Mouse (Mus musculus): ENCODE measurements around the gene Sdhd. TPM values are rescaled to one million over a fixed set of nuclear protein-coding genes. Genes with fewer than 3 reads are reported as not detected.

The Sdhd gene
- polyA plus RNA-seq, 1 experiment, result 75.8 TPM

GRCm38 (mm10) chr9:50548936-50549335 is 54.7 kb downstream of the Sdhd start:
- Histone ChIP-seq H3K27ac (ENCODE audit: control insufficient read depth, insufficient read depth, low read depth, low read length) (no peak overlapping the region), H3K4me3 (ENCODE audit: control insufficient read depth, low read depth, low read length) (no peak overlapping the region), H3K27me3 (ENCODE audit: control insufficient read depth, insufficient read depth, low read length) (no peaks in the 10 kb centered on the region), H3K4me1 (ENCODE audit: control insufficient read depth, insufficient read depth, low read length) (no peaks in the 10 kb centered on the region), H3K36me3 (ENCODE audit: control insufficient read depth, insufficient read depth, low read length) (no peaks in the 10 kb centered on the region)
- TF ChIP-seq CTCF (IDR thresholded peaks at IDR 0.05; ENCODE audit: control insufficient read depth, insufficient read depth, insufficient replicate concordance, low read depth, low read length) (no peak), POLR2A (IDR thresholded peaks at IDR 0.05; ENCODE audit: control insufficient read depth, low read depth, low read length) (no peak)

- no peak overlapping the region for H3K27ac ChIP-seq (ENCODE audit: control insufficient read depth, insufficient read depth, low read depth, low read length)
- no peaks in the 10 kb centered on the region for H3K36me3 ChIP-seq (ENCODE audit: control insufficient read depth, insufficient read depth, low read length)
- H3K4me1 ChIP-seq (ENCODE audit: control insufficient read depth, insufficient read depth, low read length), result no peaks in the 10 kb centered on the region
- H3K4me3 ChIP-seq (ENCODE audit: control insufficient read depth, low read depth, low read length), result no peak overlapping the region
- H3K27me3 ChIP-seq (ENCODE audit: control insufficient read depth, insufficient read depth, low read length), result no peaks in the 10 kb centered on the region
- TF ChIP-seq POLR2A (IDR thresholded peaks at IDR 0.05; ENCODE audit: control insufficient read depth, low read depth, low read length) (no peak), CTCF (IDR thresholded peaks at IDR 0.05; ENCODE audit: control insufficient read depth, insufficient read depth, insufficient replicate concordance, low read depth, low read length) (no peak)
These were observed 55.6 kb downstream of the Sdhd start for GRCm38 (mm10) chr9:50547859-50548478.

Other genes starting within 250 kb of the Sdhd start
- gene Plet1, start 109.3 kb downstream of the Sdhd start, polyA plus RNA-seq (2012; rRNA removed), result 0.16 and 0.87 TPM in 2 replicates
- 9.9 and 10.7 TPM in 2 replicates for gene Pts, start 75.1 kb downstream of the Sdhd start, polyA plus RNA-seq (2012; rRNA removed)
- 0.67 and 0.72 TPM in 2 replicates for gene Il18, start 49.0 kb downstream of the Sdhd start, polyA plus RNA-seq (2012; rRNA removed)
- gene Bco2, start 48.6 kb downstream of the Sdhd start, polyA plus RNA-seq (2012; rRNA removed), result 0.67 and 0.89 TPM in 2 replicates
- 3.7 and 6.2 TPM in 2 replicates for gene Tex12, start 42.5 kb downstream of the Sdhd start, polyA plus RNA-seq (2012; rRNA removed)
- 512 and 577 TPM in 2 replicates for gene Timm8b, start 98 bp upstream of the Sdhd start, polyA plus RNA-seq (2012; rRNA removed)
- gene Pih1d2, start 13.5 kb upstream of the Sdhd start, polyA plus RNA-seq (2012; rRNA removed), result 38.2 and 40.3 TPM in 2 replicates
- 6.0 and 6.4 TPM in 2 replicates for gene Nkapd1, start 13.7 kb upstream of the Sdhd start, polyA plus RNA-seq (2012; rRNA removed)
- 36.8 and 39.7 TPM in 2 replicates for gene Dlat, start 56.0 kb upstream of the Sdhd start, polyA plus RNA-seq (2012; rRNA removed)
- gene Dixdc1, start 135.7 kb upstream of the Sdhd start, polyA plus RNA-seq (2012; rRNA removed), result 14.1 and 15.0 TPM in 2 replicates
- gene 2310030G06Rik, start 142.7 kb upstream of the Sdhd start, polyA plus RNA-seq (2012; rRNA removed), result 1.6 and 2.1 TPM in 2 replicates
- 4.4 and 6.0 TPM in 2 replicates for gene Cryab, start 147.5 kb upstream of the Sdhd start, polyA plus RNA-seq (2012; rRNA removed)
- gene Hspb2, start 148.5 kb upstream of the Sdhd start, polyA plus RNA-seq (2012; rRNA removed), result 2.3 and 3.6 TPM in 2 replicates
- gene Fdxacb1, start 164.4 kb upstream of the Sdhd start, polyA plus RNA-seq (2012; rRNA removed), result 5.3 and 5.8 TPM in 2 replicates
- gene Alg9, start 171.2 kb upstream of the Sdhd start, polyA plus RNA-seq (2012; rRNA removed), result 31.0 and 40.0 TPM in 2 replicates
- gene 1110032A03Rik, start 171.7 kb upstream of the Sdhd start, polyA plus RNA-seq (2012; rRNA removed), result 662 and 684 TPM in 2 replicates
- gene Ppp2r1b, start 241.5 kb upstream of the Sdhd start, polyA plus RNA-seq (2012; rRNA removed), result 77.4 and 80.9 TPM in 2 replicates